Mouse (Mus musculus) hindbrain, postnatal 0 days (tissue): ENCODE data around the gene Arhgap24. TPM values are rescaled to one million over a fixed set of nuclear protein-coding genes. Genes with fewer than 3 reads are reported as not detected.

Experiments used
- ATAC-seq: fragments of 200-750 bp; cut with Nextera tagmentation; 2 replicates; pipeline ENCODE4 v1.8.0; 2017; ENCODE audit warnings: mild to moderate bottlenecking, moderate TSS enrichment, moderate library complexity
- DNase-seq: peaks from one replicate; pipeline ENCODE4 v3.0.0-alpha.2; 2015; ENCODE audit warnings: low spot score
- H3K27ac ChIP-seq: fragments of 300-500 bp; sonication (generic); 2 replicates; pipeline ENCODE4 v1.5.1; 2014; ENCODE audit warnings: mild to moderate bottlenecking
- H3K27me3 ChIP-seq: fragments of 300-500 bp; sonication (generic); 2 replicates; pipeline ENCODE4 v1.6.1; 2014; ENCODE audit warnings: low read length, mixed read lengths; ENCODE audit not compliant: insufficient read depth
- H3K36me3 ChIP-seq: fragments of 300-500 bp; sonication (generic); 2 replicates; pipeline ENCODE4 v1.6.1; 2014; ENCODE audit warnings: low read length, mixed read lengths; ENCODE audit not compliant: insufficient read depth
- H3K4me1 ChIP-seq: fragments of 300-500 bp; sonication (generic); 2 replicates; pipeline ENCODE4 v1.6.1; 2014; ENCODE audit warnings: antibody characterized with exemption, low read length, mixed read lengths; ENCODE audit not compliant: insufficient read depth
- H3K4me2 ChIP-seq: fragments of 300-500 bp; sonication (generic); 2 replicates; pipeline ENCODE4 v1.6.1; 2014; ENCODE audit warnings: low read depth, mild to moderate bottlenecking, low read length, moderate library complexity, mixed read lengths
- H3K4me3 ChIP-seq: fragments of 300-500 bp; sonication (generic); 2 replicates; pipeline ENCODE4 v1.5.1; 2014; ENCODE audit warnings: low read length
- H3K9ac ChIP-seq: fragments of 300-500 bp; sonication (generic); replicated peaks from 2 replicates; pipeline ENCODE4 v1.6.1; 2014; ENCODE audit warnings: mild to moderate bottlenecking, low read length, moderate library complexity, mixed read lengths
- H3K9me3 ChIP-seq: fragments of 300-500 bp; sonication (generic); 2 replicates; pipeline ENCODE4 v1.6.1; 2016; ENCODE audit warnings: low read length, mixed read lengths
- CTCF ChIP-seq: IDR thresholded peaks from 2 replicates; pipeline ENCODE4 v1.5.1; 2016; ENCODE audit warnings: antibody characterized with exemption, control low read depth, low read depth
- WGBS: fragments of 180-500 bp; shearing (Covaris S2); extraction: QIAGEN DNeasy Blood & Tissue Kit; methylation state at CpG from one replicate; pipeline ENCODE4 v1.1.7; 2014; 5-methylcytosine and 5-hydroxymethylcytosine counted together
- polyA plus RNA-seq: library from polyadenylated mRNA; unstranded; fragments of >200 nt; fragmentation: Nextera tagmentation; extraction: Ambion mirVana; gene quantifications from 2 replicates; pipeline ENCODE4 v1.2.1, GENCODE M21; 2015
- total RNA-seq: library from RNA; depleted of rRNA; stranded (reverse); fragments of >200 nt; gene quantifications from 2 replicates; pipeline ENCODE4 v1.2.3, GENCODE M21; 2014

Arhgap24 gene
- total and polyA plus RNA-seq, 2 experiments from 2014 or later, result 11.4 to 14.2 TPM

DNA sequence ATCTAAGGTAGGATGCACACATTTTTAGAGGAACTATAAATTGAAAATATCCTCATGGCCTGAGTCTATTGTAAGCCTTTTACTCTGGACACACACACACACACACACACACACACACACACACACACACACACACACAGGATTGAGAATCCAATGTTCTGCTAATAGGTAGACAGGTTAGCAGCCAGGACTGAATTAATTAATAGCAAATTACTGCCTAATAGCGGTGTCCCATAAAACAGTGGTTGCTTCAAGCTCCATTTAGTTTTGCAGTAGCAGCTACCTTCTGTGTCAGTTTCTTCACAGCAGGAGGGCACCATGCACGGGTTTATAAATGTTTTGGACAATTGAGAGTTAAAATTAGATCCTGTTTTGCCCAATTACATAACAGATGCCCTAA, 111.9 kb downstream of the Arhgap24 start:
- Histone ChIP-seq H3K9me3 (no peaks in the 10 kb centered on the region), H3K9ac (no peak overlapping the region), H3K4me1 (no peaks in the 10 kb centered on the region), H3K36me3 (no peaks in the 10 kb centered on the region), H3K4me3 (no peak overlapping the region), H3K27me3 (no peaks in the 10 kb centered on the region), H3K4me2 (no peak overlapping the region), H3K27ac (no peak overlapping the region)
- DNase-seq (no peak), ATAC-seq (no peak)
- no peak for TF ChIP-seq CTCF
- WGBS, result 44% methylated on average over 2 of the region's 2 CpGs

DNA sequence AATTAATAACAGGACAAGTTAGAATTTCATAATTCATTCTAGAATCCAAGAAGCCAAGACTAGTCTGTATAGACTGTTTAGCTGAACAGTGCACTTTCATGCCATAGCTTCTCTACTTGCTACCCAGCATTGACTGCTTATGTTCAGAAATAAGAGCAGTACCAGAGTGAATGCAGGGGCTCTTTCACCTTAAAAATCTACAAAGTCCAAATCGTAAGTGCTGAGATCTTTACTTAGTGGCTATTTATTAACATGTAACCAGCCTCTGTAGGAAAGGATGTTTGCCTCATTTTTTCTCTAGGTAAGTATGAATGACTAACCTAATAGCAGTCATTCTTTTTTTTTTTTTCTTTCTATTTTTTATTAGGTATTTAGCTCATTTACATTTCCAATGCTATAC, 117.9 kb downstream of the Arhgap24 start:
- WGBS, result 94% methylated on average over 1 of the region's 1 CpGs
- no peak for TF ChIP-seq CTCF
- no peaks in the 10 kb centered on the region for H3K4me1 ChIP-seq
- H3K27ac ChIP-seq, result no peak overlapping the region
- no peak overlapping the region for H3K9ac ChIP-seq
- no peak overlapping the region for H3K4me3 ChIP-seq
- H3K27me3 ChIP-seq, result no peaks in the 10 kb centered on the region
- no peaks in the 10 kb centered on the region for H3K9me3 ChIP-seq
- DNase-seq, result no peak
- no peak overlapping the region for H3K4me2 ChIP-seq
- no peak for ATAC-seq
- no peaks in the 10 kb centered on the region for H3K36me3 ChIP-seq

DNA sequence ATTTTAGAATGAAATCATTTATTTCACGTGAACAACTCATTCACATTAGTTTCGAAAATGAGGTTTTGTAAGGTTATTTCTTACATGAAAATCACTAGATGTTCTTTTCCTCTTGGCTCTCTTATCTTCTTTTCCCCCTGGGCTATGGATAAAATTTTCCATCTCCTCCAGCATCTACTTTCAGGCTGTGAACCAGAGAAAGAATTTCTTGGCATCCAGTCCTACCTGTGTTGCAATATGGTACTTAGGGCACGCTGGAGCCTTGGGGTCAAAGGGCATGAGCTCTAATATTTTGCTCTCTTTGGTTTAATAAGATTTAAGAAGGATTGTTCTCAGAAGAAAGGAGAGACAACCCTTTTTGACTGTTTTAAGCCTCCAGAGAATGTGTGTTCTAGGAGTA, 132.4 kb downstream of the Arhgap24 start:
- DNase-seq, result no peak
- no peak for ATAC-seq
- no peaks in the 10 kb centered on the region for H3K9me3 ChIP-seq
- TF ChIP-seq CTCF, result no peak
- no peaks in the 10 kb centered on the region for H3K4me1 ChIP-seq
- no peak overlapping the region for H3K4me3 ChIP-seq
- H3K4me2 ChIP-seq, result no peak overlapping the region
- no peaks in the 10 kb centered on the region for H3K36me3 ChIP-seq
- WGBS, result 80% methylated on average over 3 of the region's 3 CpGs
- no peak overlapping the region for H3K27ac ChIP-seq
- no peaks in the 10 kb centered on the region for H3K27me3 ChIP-seq
- H3K9ac ChIP-seq, result no peak overlapping the region

DNA sequence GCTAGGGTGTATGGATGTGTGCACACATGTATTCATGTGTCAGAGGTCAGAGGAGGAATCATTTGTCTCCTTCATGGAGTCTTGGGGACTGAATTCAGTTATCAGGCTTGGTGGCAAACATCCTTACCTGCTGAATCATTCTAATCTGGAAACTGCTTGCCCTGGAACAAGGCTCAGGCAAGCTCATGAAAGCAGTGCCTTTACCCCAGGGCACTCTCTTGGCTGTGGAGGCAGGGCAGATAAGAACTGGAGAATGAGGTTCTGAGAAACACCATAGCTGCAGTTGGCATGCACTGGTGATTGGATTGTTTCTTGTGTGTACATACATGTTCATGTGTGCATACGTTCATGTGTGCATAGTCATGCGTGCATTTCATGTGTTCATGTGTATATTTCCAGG, 132.9 kb downstream of the Arhgap24 start:
- 95% methylated on average over 2 of the region's 2 CpGs for WGBS

DNA sequence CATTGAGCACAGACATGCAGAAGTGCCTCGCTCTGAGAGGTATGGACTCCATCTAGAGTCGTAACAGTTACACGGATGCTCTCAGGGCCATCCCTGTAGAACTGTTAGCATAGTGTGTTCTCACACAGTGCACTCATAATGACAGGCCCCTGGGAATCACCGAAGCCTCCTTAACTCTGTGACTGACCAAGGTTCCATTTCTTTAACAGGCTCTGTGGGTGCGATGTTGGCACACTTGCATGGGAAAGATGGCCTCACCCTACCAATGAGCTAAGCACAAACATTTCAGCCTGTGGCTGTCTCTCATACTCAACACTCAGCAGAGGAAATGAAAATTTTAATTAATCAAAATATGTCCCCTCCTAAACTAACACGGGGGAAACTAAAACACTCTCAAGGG, 134.1 kb downstream of the Arhgap24 start:
- H3K4me2 ChIP-seq, result no peak overlapping the region
- TF ChIP-seq CTCF, result no peak
- H3K27me3 ChIP-seq, result no peaks in the 10 kb centered on the region
- no peak for DNase-seq
- no peak overlapping the region for H3K4me3 ChIP-seq
- 93% methylated on average over 6 of the region's 6 CpGs for WGBS
- no peak overlapping the region for H3K27ac ChIP-seq
- H3K9ac ChIP-seq, result no peak overlapping the region
- no peaks in the 10 kb centered on the region for H3K36me3 ChIP-seq
- no peak for ATAC-seq
- H3K4me1 ChIP-seq, result no peaks in the 10 kb centered on the region
- H3K9me3 ChIP-seq, result no peaks in the 10 kb centered on the region

More for the DNA sequence above, 132.9 kb downstream of the Arhgap24 start:
- no peak for TF ChIP-seq CTCF
- Histone ChIP-seq H3K4me3 (no peak overlapping the region), H3K4me2 (no peak overlapping the region), H3K9me3 (no peaks in the 10 kb centered on the region), H3K4me1 (no peaks in the 10 kb centered on the region), H3K9ac (no peak overlapping the region), H3K27ac (no peak overlapping the region), H3K27me3 (no peaks in the 10 kb centered on the region), H3K36me3 (no peaks in the 10 kb centered on the region)
- ATAC-seq (no peak), DNase-seq (no peak)

DNA sequence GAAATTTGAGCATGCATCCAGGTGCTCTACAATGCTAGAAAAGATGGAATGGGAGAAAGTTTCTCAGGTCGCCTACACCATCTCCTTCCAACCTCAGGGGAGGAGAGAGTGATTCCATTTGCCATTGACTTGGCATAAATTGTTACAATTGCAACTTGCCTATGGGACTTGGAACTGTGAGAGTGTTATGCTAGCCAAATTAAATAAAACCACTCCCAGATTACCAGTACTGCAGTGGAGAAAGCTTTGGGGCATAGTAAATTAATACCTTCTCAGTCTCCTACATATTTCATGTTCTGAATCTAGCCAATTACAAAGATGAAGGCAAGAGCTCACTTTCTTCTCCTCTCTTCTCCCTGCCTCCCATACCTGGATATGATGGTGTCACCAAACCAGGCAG, 139.8 kb downstream of the Arhgap24 start:
- H3K4me3 ChIP-seq, result no peak overlapping the region
- WGBS, result 92% methylated on average over 1 of the region's 1 CpGs
- no peak for ATAC-seq

DNA sequence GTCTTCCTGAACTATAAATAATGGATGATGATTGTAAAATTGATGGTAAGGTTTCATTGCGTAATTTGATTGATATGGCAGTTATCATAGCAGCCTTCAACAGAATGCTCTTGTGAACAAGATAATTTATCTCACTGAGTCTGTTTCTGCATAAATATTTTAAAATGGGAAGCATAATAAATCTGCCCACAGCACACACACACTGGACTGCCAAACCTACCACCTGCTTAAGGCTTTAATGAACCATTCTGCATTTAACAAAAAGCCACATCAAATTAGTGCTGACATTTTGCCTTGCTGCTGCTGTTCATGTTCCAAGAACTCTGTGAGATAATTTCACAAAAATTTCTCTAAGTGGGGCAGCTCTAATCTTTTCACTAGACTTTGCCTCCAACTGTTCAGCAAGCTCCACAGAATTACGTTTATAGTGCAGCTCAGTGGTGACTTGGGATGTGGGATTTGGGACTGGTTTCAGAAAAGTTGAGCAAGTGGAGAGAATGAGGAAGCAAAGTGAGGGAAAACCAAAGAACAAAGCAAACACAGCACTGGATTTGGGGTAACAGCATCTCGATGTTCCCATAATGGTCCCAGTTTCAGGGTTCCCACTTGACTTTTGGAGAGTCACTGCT, 142.7 kb downstream of the Arhgap24 start:
- Histone ChIP-seq H3K4me3 (no peak overlapping the region), H3K4me2 (no peak overlapping the region), H3K4me1 (no peaks in the 10 kb centered on the region), H3K27me3 (no peaks in the 10 kb centered on the region), H3K27ac (no peak overlapping the region), H3K36me3 (no peaks in the 10 kb centered on the region), H3K9ac (no peak overlapping the region), H3K9me3 (no peaks in the 10 kb centered on the region)
- no peak for TF ChIP-seq CTCF
- DNase-seq (no peak), ATAC-seq (no peak)
- 75% methylated on average over 3 of the region's 3 CpGs for WGBS

More for the DNA sequence above, 139.8 kb downstream of the Arhgap24 start:
- TF ChIP-seq CTCF, result no peak
- H3K4me2 ChIP-seq, result no peak overlapping the region
- H3K9ac ChIP-seq, result no peak overlapping the region
- H3K4me1 ChIP-seq, result no peaks in the 10 kb centered on the region
- no peaks in the 10 kb centered on the region for H3K27me3 ChIP-seq
- H3K36me3 ChIP-seq, result no peaks in the 10 kb centered on the region
- no peak for DNase-seq
- no peaks in the 10 kb centered on the region for H3K9me3 ChIP-seq
- no peak overlapping the region for H3K27ac ChIP-seq
